Mouse (Mus musculus) brain, adult 2 months (tissue): ENCODE data around the gene Papss1.
"Not testable (repeated sequence)": the region's sequence is repeated elsewhere in the genome, so short reads cannot be mapped to it uniquely, and the experiment has no call there.

Experiments used
- DNase-seq: peaks from one replicate; pipeline ENCODE4 v3.0.0; 2011; ENCODE audit warnings: low read depth, low spot score

The Papss1 gene

GRCm38 (mm10) chr3:131564430-131565256 is at the start of gene Papss1:
Gene Papss1, plus strand, starts transcription at chr3:131564768.
- DNase-seq, result peak; percentile 100

- DNase-seq, result no peak
These were observed 48.1 kb upstream of the Papss1 start for GRCm38 (mm10) chr3:131516332-131516999.

- DNase-seq, result no peak
These were observed 46.8 kb upstream of the Papss1 start for GRCm38 (mm10) chr3:131517756-131518155.

- no peak for DNase-seq
These were observed 43.4 kb upstream of the Papss1 start for GRCm38 (mm10) chr3:131521206-131521605.

GRCm38 (mm10) chr3:131522243-131522642 is 42.3 kb upstream of the Papss1 start:
- no peak for DNase-seq

GRCm38 (mm10) chr3:131523749-131524148 is 40.8 kb upstream of the Papss1 start:
- DNase-seq, result no peak

GRCm38 (mm10) chr3:131524210-131524609 is 40.4 kb upstream of the Papss1 start:
- no peak for DNase-seq

GRCm38 (mm10) chr3:131524779-131525178 is 39.8 kb upstream of the Papss1 start:
- peak; percentile 66 for DNase-seq

GRCm38 (mm10) chr3:131525229-131525628 is 39.3 kb upstream of the Papss1 start:
- DNase-seq, result no peak

- peak; percentile 13 for DNase-seq
These were observed 23.2 kb upstream of the Papss1 start for GRCm38 (mm10) chr3:131541244-131541942.

- DNase-seq, result not testable (repeated sequence)
These were observed 17.0 kb upstream of the Papss1 start for GRCm38 (mm10) chr3:131547562-131547961.

- DNase-seq, result no peak
These were observed 14.5 kb upstream of the Papss1 start for GRCm38 (mm10) chr3:131550046-131550445.

GRCm38 (mm10) chr3:131552349-131553254 is 12.0 kb upstream of the Papss1 start:
- DNase-seq, result peak; percentile 71

- DNase-seq, result no peak
These were observed 8.8 kb upstream of the Papss1 start for GRCm38 (mm10) chr3:131555771-131556170.

- DNase-seq, result no peak
These were observed 3.0 kb upstream of the Papss1 start for GRCm38 (mm10) chr3:131561591-131561990.

- peak; percentile 61 for DNase-seq
These were observed 666 bp downstream of the Papss1 start for GRCm38 (mm10) chr3:131565257-131565610.

GRCm38 (mm10) chr3:131566281-131566680 is 1.7 kb downstream of the Papss1 start:
- DNase-seq, result no peak

- no peak for DNase-seq
These were observed 5.9 kb downstream of the Papss1 start for GRCm38 (mm10) chr3:131570506-131570905.

GRCm38 (mm10) chr3:131573555-131573954 is 9.0 kb downstream of the Papss1 start:
- no peak for DNase-seq

GRCm38 (mm10) chr3:131578434-131579104 is 14.0 kb downstream of the Papss1 start:
- no peak for DNase-seq

- DNase-seq, result no peak
These were observed 15.5 kb downstream of the Papss1 start for GRCm38 (mm10) chr3:131580040-131580439.
